Mouse (Mus musculus): ENCODE measurements at regions not wholly inside any gene's neighbourhood (a gene's known extent, or its start where the extent isn't known, plus 50 kb on each side); places are given as distances from the start of the nearest gene placed in this dataset.
A peak's percentile ranks its signal among the peaks of the same experiment; 100 is the strongest.

DNA sequence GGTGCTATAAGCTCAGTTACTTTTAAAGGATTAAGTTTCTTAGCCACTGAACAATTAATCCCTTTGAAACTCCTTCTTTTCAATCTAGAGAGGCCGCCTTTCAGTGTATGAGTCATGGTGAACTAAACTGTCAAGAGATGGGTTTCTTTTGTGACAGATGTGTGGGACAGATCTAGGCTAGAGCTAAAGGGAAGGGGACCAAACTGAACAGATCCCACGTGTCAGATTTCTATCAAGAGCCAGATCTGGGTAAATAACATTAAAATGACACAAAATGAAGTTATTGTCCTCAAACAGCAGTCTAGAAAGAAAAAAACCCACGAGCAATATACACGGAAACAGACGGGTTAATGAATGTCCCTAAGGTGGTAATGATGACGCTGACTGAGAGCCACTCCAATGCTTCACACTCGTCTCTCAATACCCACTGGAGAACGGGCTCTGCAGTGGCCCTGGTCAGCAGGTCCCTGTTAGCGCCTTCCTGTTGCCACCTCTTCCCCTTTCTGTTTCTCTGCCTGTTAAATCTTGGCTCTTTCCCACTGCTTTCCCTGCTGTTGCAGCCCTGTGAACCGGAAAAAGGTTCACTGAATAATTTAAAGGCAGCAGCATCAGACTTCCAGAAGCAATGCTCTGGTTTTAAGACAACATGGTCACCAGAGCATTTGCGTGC, 52.7 kb upstream of the Rab3gap2 start:
- no peak for DNase-seq (ENCODE audit: low read depth, low spot score)

DNA sequence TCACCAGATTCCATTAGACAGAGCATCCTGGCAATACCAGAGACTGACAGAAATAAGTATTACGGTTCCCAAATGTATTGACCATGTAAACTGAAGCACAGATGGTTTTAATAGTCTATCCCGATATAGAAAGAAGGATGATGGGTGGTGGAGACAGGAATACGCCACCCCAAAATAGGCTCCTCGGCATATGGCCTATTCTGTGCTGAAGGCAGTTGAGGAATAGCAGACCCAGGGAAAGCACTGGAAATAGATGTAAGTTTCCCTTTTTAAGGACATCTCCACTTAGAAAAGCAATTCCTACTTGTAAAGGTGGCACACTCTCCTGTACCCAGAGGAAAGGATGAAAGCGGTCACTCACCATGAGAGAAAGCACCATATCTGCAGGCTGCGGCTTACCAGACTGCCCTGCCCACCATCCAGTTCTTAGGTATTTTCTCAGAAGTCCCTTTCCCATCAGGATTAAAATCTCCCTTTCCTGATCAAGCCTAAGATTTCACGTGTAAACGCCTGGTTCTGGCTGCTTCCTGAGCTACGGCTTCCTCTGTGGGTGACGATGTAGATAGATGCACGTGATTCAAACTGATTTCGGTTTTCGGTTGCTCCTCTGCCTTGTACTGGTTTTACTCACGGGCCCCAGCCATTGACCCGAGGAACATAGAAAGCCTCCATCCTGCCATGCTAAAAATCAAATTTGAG, 53.3 kb upstream of the Rab3gap2 start:
- DNase-seq (ENCODE audit: low read depth, low spot score) = no peak

DNA sequence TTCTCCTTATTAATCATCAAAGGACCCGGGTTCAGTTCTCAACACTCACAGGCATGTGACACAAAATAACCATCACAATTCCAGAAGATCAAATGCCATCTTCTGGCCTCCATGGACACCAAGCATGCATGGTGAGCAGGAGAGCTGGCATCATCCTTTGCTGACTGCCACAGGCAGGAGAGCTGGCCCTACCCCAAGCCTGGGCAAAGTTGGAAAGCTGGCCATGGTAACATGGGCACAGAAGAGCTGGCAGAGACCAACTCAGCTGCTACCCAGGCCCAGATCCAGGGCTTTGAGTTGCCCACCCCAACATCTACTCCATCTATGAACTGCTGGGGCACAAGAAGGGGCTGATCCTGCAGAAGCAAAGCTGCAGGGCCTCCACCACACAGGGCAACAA, 59.1 kb upstream of the Rab3gap2 start:
- no peak for DNase-seq (ENCODE audit: low read depth, low spot score)

DNA sequence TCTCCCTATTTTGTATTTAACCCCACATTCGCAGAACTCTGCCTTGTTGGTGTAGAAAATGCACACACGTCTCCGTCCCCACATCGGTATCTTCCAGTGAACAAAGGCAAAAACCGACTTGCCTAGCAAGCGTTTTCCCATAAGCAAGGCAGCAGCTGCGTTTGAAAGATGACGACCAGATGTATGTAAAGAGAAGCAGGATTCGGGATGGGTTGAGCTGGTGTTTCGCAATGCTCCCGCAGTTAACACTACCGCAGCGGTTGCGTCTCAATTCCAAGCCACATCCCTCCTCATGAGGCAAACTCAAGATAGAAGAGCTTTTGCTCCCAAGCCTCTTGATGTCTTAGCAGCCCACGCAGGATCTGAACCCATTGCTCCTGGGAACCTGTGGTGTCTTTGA, 59.9 kb upstream of the Rab3gap2 start:
- no peak for DNase-seq (ENCODE audit: low read depth, low spot score)

- DNase-seq (ENCODE audit: low read depth, low spot score) = no peak
Observed at GRCm38 (mm10) chr1:185140317-185140716, 63.6 kb upstream of the Rab3gap2 start.

- DNase-seq (ENCODE audit: low read depth, low spot score) = no peak
Observed at GRCm38 (mm10) chr1:185128209-185128608, 75.7 kb upstream of the Rab3gap2 start.

DNA sequence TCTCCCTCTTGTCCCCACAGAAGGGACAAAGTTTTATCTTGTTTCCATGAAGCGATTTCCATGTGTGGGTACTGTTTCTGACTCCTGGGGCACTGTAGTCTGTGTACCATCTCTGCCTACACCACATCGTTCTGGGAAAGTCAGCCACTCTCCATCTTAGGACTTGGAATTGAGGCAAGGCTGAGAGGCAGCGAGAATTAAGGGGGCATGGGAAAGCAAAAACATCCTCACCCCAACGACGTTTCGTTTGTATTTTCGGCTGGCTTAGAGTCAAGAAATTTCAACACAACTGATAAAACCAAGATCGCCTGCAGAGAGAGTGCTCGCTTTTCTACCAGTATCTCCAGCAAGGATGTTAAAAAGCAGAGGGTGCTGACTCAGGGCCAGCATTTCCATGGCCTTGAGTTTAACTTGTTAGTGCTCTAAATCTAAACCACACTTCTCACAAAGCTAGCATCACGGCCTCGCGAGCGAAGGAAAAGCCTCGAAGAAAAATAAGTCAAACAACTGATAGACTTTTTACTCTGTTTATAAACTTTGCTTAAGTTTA, 78.1 kb upstream of the Rab3gap2 start:
- DNase-seq (ENCODE audit: low read depth, low spot score) = no peak

GRCm38 (mm10) chr1:185121552-185121951, 82.4 kb upstream of the Rab3gap2 start:
- DNase-seq (ENCODE audit: low read depth, low spot score) = no peak

GRCm38 (mm10) chr1:185120416-185120815, 83.5 kb upstream of the Rab3gap2 start:
- no peak for DNase-seq (ENCODE audit: low read depth, low spot score)

DNA sequence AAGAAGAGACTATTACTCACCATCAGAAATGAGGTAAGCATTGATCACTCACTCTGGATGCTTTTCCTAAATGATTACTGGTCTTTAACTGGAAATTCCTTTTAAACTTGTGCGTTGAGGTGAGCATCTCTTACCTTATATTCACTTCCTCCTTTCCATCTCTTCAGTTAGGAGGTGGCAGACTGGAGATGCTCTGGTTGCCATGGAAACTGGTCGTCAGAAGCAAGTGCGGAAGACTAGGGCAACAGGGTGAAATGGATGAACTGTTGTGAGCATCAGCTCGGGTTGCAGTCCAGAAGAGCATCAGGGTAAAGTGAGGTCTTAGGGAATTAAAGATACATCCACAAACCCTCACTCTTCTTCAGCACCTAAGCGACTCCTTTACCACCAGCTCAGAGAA, 86.2 kb upstream of the Rab3gap2 start:
- DNase-seq (ENCODE audit: low read depth, low spot score) = no peak

DNA sequence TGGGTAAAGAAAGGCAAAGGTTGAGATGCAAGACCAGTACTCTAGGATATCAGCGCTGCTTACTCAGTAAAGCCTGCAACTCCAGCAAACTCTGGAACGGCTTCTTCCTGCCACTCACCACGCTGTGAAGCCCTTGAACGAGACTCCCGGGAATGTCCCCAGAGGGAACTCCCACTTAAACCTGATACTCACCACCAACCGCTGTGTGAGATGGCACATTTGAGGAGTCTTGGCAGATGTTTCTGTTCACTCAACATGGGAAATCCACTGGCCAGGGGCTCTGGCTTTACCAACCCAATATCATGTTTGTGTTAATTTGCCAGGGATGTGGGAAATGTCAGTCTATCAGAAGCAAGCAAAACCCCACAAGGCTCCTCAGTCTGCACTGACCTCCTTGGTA, 90.2 kb upstream of the Rab3gap2 start:
- no peak for DNase-seq (ENCODE audit: low read depth, low spot score)

DNA sequence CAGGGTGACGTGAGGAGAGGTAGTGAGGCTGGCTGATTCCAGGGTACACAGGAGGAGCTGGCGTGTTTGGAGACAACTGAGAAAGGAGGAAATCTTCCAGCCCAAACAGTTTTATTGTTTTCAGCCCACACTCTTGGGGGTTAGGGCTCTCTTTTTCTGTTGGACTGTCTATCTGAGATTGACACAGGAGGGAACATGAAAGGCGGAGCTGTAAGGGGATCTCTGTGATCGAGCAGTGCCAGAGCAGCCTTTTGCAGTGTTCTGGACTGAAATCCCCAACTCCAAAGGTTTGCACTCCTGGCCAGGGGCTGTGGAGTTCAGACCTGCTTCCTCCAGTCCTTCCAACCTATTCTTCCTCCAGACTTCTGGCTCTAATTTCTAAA, 91.9 kb upstream of the Rab3gap2 start:
- DNase-seq (ENCODE audit: low read depth, low spot score) = no peak

GRCm38 (mm10) chr1:185111347-185112016, 92.4 kb upstream of the Rab3gap2 start:
- no peak for DNase-seq (ENCODE audit: low read depth, low spot score)

DNA sequence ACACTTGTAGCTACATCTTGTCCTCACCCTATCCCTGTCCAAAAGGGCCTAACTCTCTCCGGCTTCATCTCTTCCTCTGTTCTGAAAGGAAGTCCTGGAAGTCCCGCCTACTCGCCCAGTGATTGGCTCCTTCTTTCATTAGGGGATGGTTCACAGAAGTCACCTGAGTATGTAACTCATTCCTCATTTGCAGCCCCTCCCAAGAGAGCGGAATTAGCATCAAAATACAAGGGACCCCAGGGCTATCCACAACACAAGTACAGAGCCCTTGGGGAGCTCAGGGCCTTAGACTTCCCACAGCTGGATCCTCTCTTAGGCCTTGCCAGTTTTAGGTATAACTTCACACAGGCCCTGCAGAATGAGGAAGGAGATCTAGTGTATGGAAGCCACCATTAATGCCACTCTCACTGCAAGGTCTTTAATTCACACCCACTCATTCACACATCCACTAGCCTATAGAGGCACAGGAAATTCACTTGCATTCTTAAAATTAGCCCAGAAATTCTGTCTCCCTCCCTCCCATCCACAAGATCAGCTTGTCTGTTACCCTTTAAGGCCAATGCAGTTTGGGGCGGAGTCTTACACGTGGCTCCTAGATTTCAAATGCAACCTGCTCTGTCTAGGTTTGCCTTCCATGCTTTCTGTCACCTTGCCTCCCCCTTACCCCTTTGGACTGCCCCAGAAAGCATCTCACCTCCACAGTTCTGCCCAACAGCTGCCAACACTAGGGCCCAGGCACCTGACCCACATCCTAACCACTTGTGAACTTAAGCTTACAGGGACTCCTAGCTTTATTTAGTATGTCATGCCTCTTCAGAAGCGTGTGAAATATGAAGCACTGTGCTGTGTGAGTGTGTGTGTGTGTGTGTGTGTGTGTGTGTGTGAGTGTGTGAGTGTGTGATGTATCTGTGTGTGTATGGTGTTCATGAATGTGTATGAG, 98.7 kb upstream of the Rab3gap2 start:
- peak; percentile 94 for DNase-seq (ENCODE audit: low read depth, low spot score)

GRCm38 (mm10) chr1:185103803-185104202, 100.1 kb upstream of the Rab3gap2 start:
- DNase-seq (ENCODE audit: low read depth, low spot score) = no peak

- peak; percentile 66 for DNase-seq (ENCODE audit: low read depth, low spot score)
Observed at GRCm38 (mm10) chr1:185098975-185099958, 99.9 kb upstream of the Mark1 start.

GRCm38 (mm10) chr1:185098195-185098974, 99.0 kb upstream of the Mark1 start:
- no peak for DNase-seq (ENCODE audit: low read depth, low spot score)

GRCm38 (mm10) chr1:185096741-185097140, 97.4 kb upstream of the Mark1 start:
- DNase-seq (ENCODE audit: low read depth, low spot score) = no peak

DNA sequence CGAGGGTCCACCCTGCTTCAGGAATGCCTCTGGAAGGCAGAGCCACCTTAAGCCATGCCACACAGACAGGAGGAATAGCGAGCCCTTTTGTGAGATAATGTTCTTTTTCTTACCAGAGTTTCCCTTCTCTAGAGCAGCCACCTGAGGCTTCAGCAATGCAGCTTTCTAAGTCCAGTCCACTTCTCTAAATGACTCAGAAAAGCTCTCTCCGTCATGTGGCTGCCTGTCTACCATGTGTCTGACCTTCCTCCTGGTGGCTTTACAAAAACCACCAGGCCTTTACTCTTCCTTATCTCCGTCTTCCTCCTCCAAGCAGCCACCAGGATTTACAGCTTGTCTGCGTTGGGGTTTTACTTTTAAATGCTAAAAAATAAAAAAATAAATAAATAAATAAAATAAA, 93.4 kb upstream of the Mark1 start:
- DNase-seq (ENCODE audit: low read depth, low spot score) = no peak
